ENCODE assay signal across 8 mouse cellular contexts in genomic region chr11:98745932-98746853, GRCm38 (mm10). TPM values are rescaled to one million over a fixed set of nuclear protein-coding genes. Genes with fewer than 3 reads are reported as not detected.
DNase-seq lines count a peak whose midpoint lies in the region; ATAC-seq and TF ChIP-seq lines count a peak whose summit lies in the region.

No protein-coding gene starts in this region.

- peak overlapping the region; percentile 65 for H3K4me3 ChIP-seq in gastrocnemius, adult 2 months
- peak overlapping the region; percentile 6; the same call in 1 of the 2 replicates for H3K4me3 ChIP-seq in hindbrain, embryonic 14.5 days (replicated peaks; ENCODE audit: low read length)
- H3K4me3 ChIP-seq in midbrain, embryonic 11.5 days (ENCODE audit: low read depth, low read length) = no peak overlapping the region

- intact Hi-C loops in gastrocnemius, adult 2 months (cut with DNase I) = no loop called here
- intact Hi-C loops in gastrocnemius, postnatal 36 days (cut with DNase I) = no loop called here

- no peaks in the 10 kb centered on the region for H3K27me3 ChIP-seq in hindbrain, embryonic 14.5 days (ENCODE audit: control insufficient read depth, insufficient read depth, low read length)
- H3K27me3 ChIP-seq in midbrain, embryonic 11.5 days (ENCODE audit: control insufficient read depth, insufficient read depth, low read length) = no peaks in the 10 kb centered on the region

- peak overlapping the region; percentile 100 for H3K9ac ChIP-seq in hindbrain, embryonic 14.5 days
- H3K9ac ChIP-seq in midbrain, embryonic 11.5 days (ENCODE audit: low read length) = no peak overlapping the region

- peak overlapping the region; percentile 96 for H3K4me2 ChIP-seq in hindbrain, embryonic 14.5 days (replicated peaks)
- H3K4me2 ChIP-seq in midbrain, embryonic 11.5 days = peak overlapping the region; percentile 7; the same call in 1 of the 2 replicates

- peak; percentile 38 for DNase-seq in gastrocnemius, adult 2 months
- DNase-seq in gastrocnemius, postnatal 36 days = no peak
- DNase-seq in brain, adult 2 months (ENCODE audit: low read depth, low spot score) = peak; percentile 5
- DNase-seq in hindbrain, embryonic 14.5 days (ENCODE audit: low spot score) = no peak
- no peak for DNase-seq in midbrain, embryonic 11.5 days (ENCODE audit: low spot score, missing footprints)
- no peak for DNase-seq in frontal cortex, postnatal 25 days (ENCODE audit: low spot score in 2 of 2)
- DNase-seq in retina, embryonic 14.5 days (ENCODE audit: low spot score) = no peak
- DNase-seq in c-Kit-positive CD71-positive TER-119-positive erythroid progenitor cells, embryonic 14.5 days (ENCODE audit: low spot score) = no peak

- H3K9me3 ChIP-seq in hindbrain, embryonic 14.5 days (ENCODE audit: control insufficient read depth, low read length) = no peaks in the 10 kb centered on the region
- no peaks in the 10 kb centered on the region for H3K9me3 ChIP-seq in midbrain, embryonic 11.5 days (ENCODE audit: control insufficient read depth, low read length)

- no peaks in the 10 kb centered on the region for H3K36me3 ChIP-seq in hindbrain, embryonic 14.5 days (replicated peaks; ENCODE audit: control insufficient read depth, insufficient read depth)
- H3K36me3 ChIP-seq in midbrain, embryonic 11.5 days (ENCODE audit: control insufficient read depth, insufficient read depth, low read length) = no peaks in the 10 kb centered on the region

- peaks cover 80% of the 10 kb centered on the region for H3K4me1 ChIP-seq in hindbrain, embryonic 14.5 days (replicated peaks; ENCODE audit: control insufficient read depth, insufficient read depth, low read length)
- peaks cover 81% of the 10 kb centered on the region for H3K4me1 ChIP-seq in midbrain, embryonic 11.5 days (ENCODE audit: control insufficient read depth, insufficient read depth, low read length)

- H3K27ac ChIP-seq in gastrocnemius, adult 2 months = peak overlapping the region; percentile 100
- H3K27ac ChIP-seq in hindbrain, embryonic 14.5 days = peak overlapping the region; percentile 97
- H3K27ac ChIP-seq in midbrain, embryonic 11.5 days (ENCODE audit: low read depth, low read length) = no peak overlapping the region; the same call in 1 of the 2 replicates

- ATAC-seq in hindbrain, embryonic 14.5 days (ENCODE audit: low FRiP score) = no peak
- ATAC-seq in midbrain, embryonic 11.5 days (ENCODE audit: low FRiP score) = no peak

- no peak for TF ChIP-seq CTCF in gastrocnemius, adult 2 months (IDR thresholded peaks at IDR 0.05)

- WGBS in hindbrain, embryonic 14.5 days = 41% methylated on average over 12 of the region's 12 CpGs
- WGBS in midbrain, embryonic 11.5 days = 46% methylated on average over 12 of the region's 12 CpGs

RNA-seq across cellular contexts. Expression of gene Thra, which starts 5.8 kb away (rescaled TPM):
- total RNA-seq in gastrocnemius, adult 2 months (2021) = 10 to 100 TPM; 78.8 to 96.8 TPM
- total RNA-seq in gastrocnemius, postnatal 36 days (2021) = 10 to 100 TPM; 72.6 to 75.7 TPM
- 165 and 181 TPM in 2 replicates for polyA plus RNA-seq in hindbrain, embryonic 14.5 days (2014; fragmentation: Nextera tagmentation; extraction: Ambion mirVana)
- 21.9 and 23.7 TPM in 2 replicates for polyA plus RNA-seq in midbrain, embryonic 11.5 days (2014; fragmentation: Nextera tagmentation; extraction: Ambion mirVana)

RNA-seq across cellular contexts. Expression of gene Med24, which starts 17.0 kb away (rescaled TPM):
- 10 to 100 TPM; 52.0 to 58.4 TPM for total RNA-seq in gastrocnemius, adult 2 months (2021)
- total RNA-seq in gastrocnemius, postnatal 36 days (2021) = 10 to 100 TPM; 41.4 to 41.9 TPM
- 58.4 and 62.7 TPM in 2 replicates for polyA plus RNA-seq in hindbrain, embryonic 14.5 days (2014; fragmentation: Nextera tagmentation; extraction: Ambion mirVana)
- 66.1 and 67.1 TPM in 2 replicates for polyA plus RNA-seq in midbrain, embryonic 11.5 days (2014; fragmentation: Nextera tagmentation; extraction: Ambion mirVana)

RNA-seq across cellular contexts. Expression of gene Nr1d1, which starts 28.9 kb away (rescaled TPM):
- total RNA-seq in gastrocnemius, adult 2 months (2021) = 100 to 1,000 TPM in 1 of 2 experiments, 10 to 100 TPM in 1; 56.3 to 152 TPM
- 100 to 1,000 TPM in 1 of 2 experiments, 10 to 100 TPM in 1; 86.6 to 139 TPM for total RNA-seq in gastrocnemius, postnatal 36 days (2021)
- polyA plus RNA-seq in hindbrain, embryonic 14.5 days (2014; fragmentation: Nextera tagmentation; extraction: Ambion mirVana) = 3.4 and 4.1 TPM in 2 replicates
- 0.93 and 1.2 TPM in 2 replicates for polyA plus RNA-seq in midbrain, embryonic 11.5 days (2014; fragmentation: Nextera tagmentation; extraction: Ambion mirVana)

RNA-seq across cellular contexts. Expression of gene Csf3, which starts 45.1 kb away (rescaled TPM):
- not detected for total RNA-seq in gastrocnemius, adult 2 months (2021)
- total RNA-seq in gastrocnemius, postnatal 36 days (2021) = not detected
- polyA plus RNA-seq in hindbrain, embryonic 14.5 days (2014; fragmentation: Nextera tagmentation; extraction: Ambion mirVana) = not detected in 2 replicates
- not detected in 2 replicates for polyA plus RNA-seq in midbrain, embryonic 11.5 days (2014; fragmentation: Nextera tagmentation; extraction: Ambion mirVana)

RNA-seq across cellular contexts. Expression of gene Msl1, which starts 49.1 kb away (rescaled TPM):
- 10 to 100 TPM; 51.8 to 69.4 TPM for total RNA-seq in gastrocnemius, adult 2 months (2021)
- 10 to 100 TPM; 49.0 to 51.4 TPM for total RNA-seq in gastrocnemius, postnatal 36 days (2021)
- 23.6 and 24.1 TPM in 2 replicates for polyA plus RNA-seq in hindbrain, embryonic 14.5 days (2014; fragmentation: Nextera tagmentation; extraction: Ambion mirVana)
- polyA plus RNA-seq in midbrain, embryonic 11.5 days (2014; fragmentation: Nextera tagmentation; extraction: Ambion mirVana) = 24.0 and 25.1 TPM in 2 replicates

Comparison
In these comparisons a context has a peak if more than half of its experiments do, and no peak if none do; other contexts are left out.
1. DNase-seq: peak in gastrocnemius, adult 2 months (single experiment) and brain, adult 2 months (single experiment); none in gastrocnemius, postnatal 36 days (0 of 2), hindbrain, embryonic 14.5 days (single experiment), midbrain, embryonic 11.5 days (single experiment), frontal cortex, postnatal 25 days (0 of 2), retina, embryonic 14.5 days (single experiment) and c-Kit-positive CD71-positive TER-119-positive erythroid progenitor cells, embryonic 14.5 days (single experiment).